Mouse (Mus musculus) common myeloid progenitor, adult 5-6 weeks (primary cell): ENCODE measurements at regions not wholly inside any gene's neighbourhood (a gene's known extent, or its start where the extent isn't known, plus 50 kb on each side); places are given as distances from the start of the nearest gene placed in this dataset.
"Not testable (repeated sequence)": the region's sequence is repeated elsewhere in the genome, so short reads cannot be mapped to it uniquely, and the experiment has no call there.

Source experiments
- ATAC-seq: replicated peaks from 2 replicates; pipeline ENCODE4 v1.8.0; 2016; ENCODE audit warnings: low read depth, mild to moderate bottlenecking, moderate TSS enrichment, inconsistent platforms; ENCODE audit not compliant: poor library complexity, severe bottlenecking

DNA sequence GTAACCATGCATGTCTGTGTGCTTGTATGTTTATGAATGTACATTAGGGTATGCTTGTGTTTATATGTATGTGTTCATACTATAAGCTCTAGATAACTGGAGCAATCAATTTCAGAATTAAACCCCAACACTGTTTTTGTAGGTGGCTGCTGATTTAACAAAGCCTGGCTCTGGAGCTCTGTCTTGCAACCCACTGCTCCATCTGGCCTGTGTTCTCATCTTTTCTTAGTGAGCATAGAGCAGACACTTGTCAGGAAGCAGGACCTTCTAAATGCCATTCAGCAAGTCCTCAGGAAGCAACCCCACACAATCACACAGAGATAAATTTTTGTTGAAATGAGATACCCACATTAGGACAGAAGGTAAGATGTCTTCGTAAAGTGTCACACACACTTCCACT, 613.7 kb upstream of the Igfbp3 start:
- no peak for ATAC-seq

DNA sequence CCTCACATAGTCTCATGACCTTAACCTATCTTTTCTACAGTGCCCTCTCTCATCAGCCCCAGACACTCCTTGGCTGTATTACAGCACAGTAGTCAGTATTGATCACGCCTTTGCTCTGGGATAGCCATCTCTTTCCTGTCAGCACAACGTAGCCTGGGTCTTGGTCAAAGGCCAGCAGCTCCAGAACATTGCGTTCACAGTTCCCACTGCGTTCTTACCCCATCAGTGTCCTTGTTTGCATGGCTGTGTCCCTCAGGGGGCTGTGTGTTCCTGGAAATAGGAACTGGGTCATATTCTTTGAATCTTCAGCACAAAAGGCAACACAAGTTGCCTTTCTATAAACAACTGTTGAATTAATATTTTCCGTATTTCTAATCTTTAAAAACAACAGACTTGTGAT, 602.0 kb upstream of the Igfbp3 start:
- no peak for ATAC-seq

DNA sequence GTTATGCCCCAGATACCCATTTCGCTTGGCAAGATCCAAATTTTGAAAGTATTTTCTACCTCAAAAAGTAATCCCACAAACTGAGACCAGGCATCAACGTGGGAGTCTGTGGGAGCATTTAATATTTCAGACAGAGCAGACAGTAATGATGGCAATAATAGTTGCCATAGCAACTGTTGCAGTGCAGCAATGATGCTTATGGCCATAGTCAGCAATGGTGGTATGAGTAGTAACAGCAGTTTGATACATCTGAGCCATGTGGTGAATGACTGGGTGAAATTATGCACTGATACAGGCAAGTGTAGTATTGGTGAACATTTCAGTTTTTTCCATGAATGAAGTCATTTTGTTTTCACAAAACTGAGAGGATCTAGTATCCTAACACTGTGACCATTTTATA, 600.8 kb upstream of the Igfbp3 start:
- no peak for ATAC-seq

DNA sequence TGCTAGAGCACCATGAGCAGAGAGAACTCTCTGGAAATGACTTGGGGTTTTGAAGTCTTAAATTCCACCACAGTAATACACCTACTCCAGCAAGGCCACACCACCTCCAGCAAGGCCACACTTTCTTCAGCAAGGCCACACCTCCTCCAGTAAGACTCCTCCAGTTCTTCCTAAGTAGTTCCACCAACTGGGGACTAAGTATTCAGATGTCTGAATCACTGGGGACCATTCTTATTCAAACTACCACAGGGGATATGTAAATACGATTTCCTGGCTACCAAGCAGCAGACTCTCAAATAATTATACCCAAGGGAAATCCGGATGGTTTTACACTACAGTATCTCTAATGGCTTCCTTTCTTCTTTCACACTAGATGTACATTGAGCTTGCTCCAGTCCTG, 598.7 kb upstream of the Igfbp3 start:
- ATAC-seq: no peak

DNA sequence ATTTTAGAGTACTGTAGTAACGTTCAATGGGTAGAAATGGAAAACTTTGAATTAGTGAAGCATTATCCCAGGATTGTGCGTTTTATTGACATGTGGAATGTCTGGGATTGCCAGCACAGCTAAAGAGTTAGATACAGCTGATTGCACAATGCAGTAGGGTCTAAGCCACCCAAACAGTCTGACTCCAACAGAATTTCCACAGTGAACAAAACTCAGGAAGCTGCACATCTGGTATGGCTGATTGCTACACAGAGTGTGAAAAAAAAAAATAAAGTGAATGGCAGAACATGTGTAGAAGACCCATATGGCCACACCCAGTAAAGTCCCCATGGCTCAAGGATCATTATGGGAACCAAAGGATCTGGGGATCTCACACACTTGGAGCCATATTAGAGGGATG, 596.0 kb upstream of the Igfbp3 start:
- no peak for ATAC-seq

DNA sequence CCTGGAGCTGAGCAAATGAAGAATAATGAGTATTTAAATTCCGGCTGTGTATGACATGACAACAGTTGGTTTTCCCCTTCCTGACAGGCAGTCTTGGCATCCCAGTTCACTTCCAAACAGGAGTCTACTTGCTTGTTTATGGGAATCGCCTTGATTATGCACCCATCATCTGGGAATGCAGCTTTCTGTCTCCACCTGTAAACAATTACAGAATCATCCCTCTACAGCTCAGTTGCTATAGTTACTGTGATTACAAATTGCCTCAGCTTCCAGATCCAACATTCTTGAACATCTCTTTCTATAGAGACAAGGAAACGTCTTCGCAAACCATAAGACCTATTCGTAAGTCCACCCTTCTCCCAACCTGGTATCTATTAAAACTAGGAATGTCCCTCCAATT, 582.6 kb upstream of the Igfbp3 start:
- no peak for ATAC-seq

DNA sequence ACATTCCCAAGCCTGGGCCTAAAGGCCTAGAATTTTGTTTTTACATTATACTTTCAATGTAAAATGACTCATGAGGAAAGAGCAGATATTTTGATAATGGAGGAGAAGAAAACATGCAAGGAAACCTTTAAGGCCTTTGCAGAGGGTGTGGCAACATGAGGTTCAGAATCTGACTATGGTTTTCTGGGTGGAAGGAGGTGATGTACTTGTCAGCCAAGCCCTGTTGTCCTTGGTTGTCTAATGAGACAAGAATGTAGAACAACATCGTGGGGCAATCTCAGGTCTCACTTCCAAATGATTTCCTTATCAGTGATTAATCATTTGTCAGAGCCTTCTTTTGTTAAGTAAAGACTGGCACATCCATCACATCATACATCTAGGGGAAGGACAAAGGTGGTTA, 580.5 kb upstream of the Igfbp3 start:
- ATAC-seq: no peak

DNA sequence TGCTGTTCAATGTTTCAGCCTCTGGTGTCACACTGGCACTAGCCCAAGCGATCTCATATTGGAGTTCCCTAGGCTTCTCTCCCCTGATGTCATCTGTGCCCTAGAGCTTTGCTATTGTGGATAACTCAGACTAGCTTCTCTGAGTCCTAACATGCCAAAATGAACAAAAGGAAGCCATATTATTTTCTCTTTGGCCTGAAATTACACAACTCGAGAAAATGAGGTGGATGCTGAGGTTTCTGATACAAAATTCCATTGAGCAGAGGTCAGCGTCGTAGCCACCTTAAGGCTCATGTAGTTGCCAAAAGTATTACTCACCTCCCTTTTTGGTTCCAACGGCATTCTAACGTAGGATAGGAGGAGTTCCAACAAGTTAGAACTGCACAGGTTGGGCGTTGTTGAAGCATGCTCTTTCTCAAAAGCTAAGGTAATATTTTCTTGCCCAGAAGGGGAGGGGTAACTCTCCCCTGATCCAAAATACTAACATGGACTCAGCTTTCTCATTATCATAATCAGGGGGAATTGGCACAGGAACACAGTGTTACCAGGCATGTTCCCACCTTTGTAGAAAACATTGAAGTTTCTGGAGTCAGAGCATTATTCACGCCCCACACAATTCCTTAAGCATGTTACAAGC, 566.9 kb upstream of the Igfbp3 start:
- ATAC-seq: no peak

DNA sequence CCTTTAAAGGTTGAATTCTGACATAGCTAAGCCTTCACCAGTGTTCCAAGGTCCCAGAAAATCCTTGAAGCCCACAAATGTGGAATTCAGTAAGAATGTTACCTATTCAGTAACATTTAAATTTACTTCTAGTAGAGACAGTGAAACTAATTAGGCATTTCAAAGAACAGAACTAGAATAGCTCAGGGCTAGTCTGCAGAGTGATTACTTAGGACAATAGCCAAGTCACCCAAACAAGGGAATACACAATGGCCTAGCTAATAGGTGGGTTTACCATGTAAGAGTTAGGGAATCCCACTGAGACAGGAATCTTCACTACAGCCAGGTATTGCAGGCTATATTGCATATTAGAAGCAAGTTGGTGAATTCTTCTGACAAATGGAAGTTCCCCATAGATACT, 561.6 kb upstream of the Igfbp3 start:
- ATAC-seq: not testable (repeated sequence)

DNA sequence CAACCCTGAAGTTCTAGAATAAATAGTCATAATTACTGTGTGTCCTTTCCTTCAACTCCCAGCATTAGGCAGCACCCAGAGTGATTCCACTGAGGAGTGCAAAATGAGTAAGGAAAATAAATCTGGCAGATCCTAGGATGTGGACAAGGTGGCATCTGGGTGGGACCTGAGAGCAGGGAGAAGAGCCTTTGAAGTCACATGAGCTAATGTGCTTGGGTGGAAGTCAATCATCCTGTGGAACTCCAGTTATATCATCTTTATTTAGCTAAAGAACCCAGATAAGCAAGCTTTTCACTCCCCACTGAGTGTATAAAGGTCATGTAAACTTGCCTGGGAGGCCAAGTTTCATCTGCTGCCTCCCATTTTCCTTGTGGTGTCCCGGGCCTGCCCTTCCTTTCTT, 551.6 kb upstream of the Igfbp3 start:
- ATAC-seq: no peak

DNA sequence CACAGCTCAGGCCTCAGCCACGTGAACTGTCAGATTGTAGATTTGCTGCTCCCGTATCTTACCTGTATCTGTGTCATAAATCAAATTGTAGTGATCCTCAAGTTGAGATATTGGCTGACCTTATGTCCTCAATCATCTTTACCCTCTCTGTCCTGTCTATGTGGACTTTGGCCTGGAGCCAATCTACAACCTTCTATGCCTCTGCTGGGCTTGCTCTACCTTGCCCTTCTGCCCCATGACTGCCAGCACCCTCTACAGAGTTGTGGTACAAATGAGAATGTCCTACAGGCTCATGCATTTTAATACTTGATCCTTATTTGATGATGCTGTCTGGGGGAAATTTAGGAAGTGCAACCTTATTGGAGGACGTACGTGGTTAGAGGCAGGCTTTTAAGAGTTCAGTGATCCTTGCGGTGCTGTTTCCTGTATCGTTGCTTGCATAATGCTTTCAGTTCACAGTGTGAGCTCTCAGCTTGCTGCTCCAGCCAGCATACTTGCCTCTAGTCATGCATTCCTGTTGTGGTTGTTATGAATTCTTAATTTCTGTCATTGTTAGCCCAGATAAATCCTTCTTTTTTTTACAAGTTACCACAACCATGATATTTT, 545.2 kb upstream of the Igfbp3 start:
- ATAC-seq: peak; percentile 94
